Mouse (Mus musculus) lung, embryonic 16.5 days (tissue): ENCODE results near the gene Glyr1. TPM values are rescaled to one million over a fixed set of nuclear protein-coding genes. Genes with fewer than 3 reads are reported as not detected.

Experiments
- ATAC-seq: fragments of 200-750 bp; cut with Nextera tagmentation; 2 replicates; pipeline ENCODE4 v1.8.0; 2017; ENCODE audit warnings: low read depth, mild to moderate bottlenecking, moderate library complexity
- H3K27ac ChIP-seq: fragments of 300-500 bp; sonication (generic); 2 replicates; pipeline ENCODE4 v1.5.1; 2014; ENCODE audit warnings: mild to moderate bottlenecking, control low read depth, low read length
- H3K27me3 ChIP-seq: fragments of 300-500 bp; sonication (generic); 2 replicates; pipeline ENCODE4 v1.6.1; 2014; ENCODE audit warnings: low read depth, low read length, mixed read lengths; ENCODE audit not compliant: control insufficient read depth, insufficient read depth
- H3K36me3 ChIP-seq: fragments of 300-500 bp; sonication (generic); 2 replicates; pipeline ENCODE4 v1.6.1; 2014; ENCODE audit warnings: low read length; ENCODE audit not compliant: control insufficient read depth, insufficient read depth
- H3K4me1 ChIP-seq: fragments of 300-500 bp; sonication (generic); replicated peaks from 2 replicates; pipeline ENCODE4 v1.6.1; 2014; ENCODE audit warnings: low read length, mixed read lengths; ENCODE audit not compliant: control insufficient read depth, insufficient read depth
- H3K4me2 ChIP-seq: fragments of 300-500 bp; sonication (generic); 2 replicates; pipeline ENCODE4 v1.6.1; 2014; ENCODE audit warnings: low read depth, low read length, control low read depth
- H3K4me3 ChIP-seq: fragments of 300-500 bp; sonication (generic); 2 replicates; pipeline ENCODE4 v1.5.1; 2014; ENCODE audit warnings: mild to moderate bottlenecking, low read length, control low read depth
- H3K9ac ChIP-seq: fragments of 300-500 bp; sonication (generic); 2 replicates; pipeline ENCODE4 v1.6.1; 2014; ENCODE audit warnings: low read length, control low read depth
- H3K9me3 ChIP-seq: fragments of 300-500 bp; sonication (generic); 2 replicates; pipeline ENCODE4 v1.6.1; 2016; ENCODE audit warnings: low read length; ENCODE audit not compliant: control insufficient read depth
- WGBS: fragments of 180-500 bp; shearing (Covaris S2); extraction: QIAGEN DNeasy Blood & Tissue Kit; methylation state at CpG from one replicate; pipeline ENCODE4 v1.1.7; 2014; 5-methylcytosine and 5-hydroxymethylcytosine counted together
- polyA plus RNA-seq: library from polyadenylated mRNA; unstranded; fragments of >200 nt; fragmentation: Nextera tagmentation; extraction: Ambion mirVana; gene quantifications from 2 replicates; pipeline ENCODE4 v1.2.1, GENCODE M21; 2015

The Glyr1 gene
- polyA plus RNA-seq, 1 experiment from 2014 or later, result 150 TPM

- Histone ChIP-seq H3K27me3 (no peaks in the 10 kb centered on the region), H3K4me1 (peaks cover 3% of the 10 kb centered on the region), H3K36me3 (no peaks in the 10 kb centered on the region), H3K9me3 (no peaks in the 10 kb centered on the region), H3K4me2 (no peak overlapping the region), H3K27ac (no peak overlapping the region), H3K9ac (no peak overlapping the region), H3K4me3 (no peak overlapping the region)
- no peak for ATAC-seq
- WGBS, result 30% methylated on average over 1 of the region's 1 CpGs
Observed at GRCm38 (mm10) chr16:4998984-4999383, 50.7 kb downstream of the Glyr1 start.

- Histone ChIP-seq H3K27me3 (no peaks in the 10 kb centered on the region), H3K4me2 (no peak within 1 kb of the TSS), H3K4me1 (peaks cover 3% of the 10 kb centered on the region), H3K9me3 (no peaks in the 10 kb centered on the region), H3K4me3 (no peak within 1 kb of the TSS), H3K27ac (peak within 1 kb of the TSS; percentile 49; the same call in 1 of the 2 replicates), H3K36me3 (no peaks in the 10 kb centered on the region), H3K9ac (no peak within 1 kb of the TSS)
- WGBS, result 20% methylated on average over 3 of the region's 3 CpGs
- peak; percentile 52; the same call in 1 of the 2 replicates for ATAC-seq
Observed at GRCm38 (mm10) chr16:4997553-4997952, 52.1 kb downstream of the Glyr1 start, which contains the start of gene Sept12. TSS of gene Sept12 (minus strand) at chr16:4997852.

GRCm38 (mm10) chr16:4993276-4993675, 56.4 kb downstream of the Glyr1 start:
- H3K9ac ChIP-seq, result no peak overlapping the region
- no peaks in the 10 kb centered on the region for H3K27me3 ChIP-seq
- ATAC-seq, result no peak
- no peak overlapping the region for H3K4me2 ChIP-seq
- peaks cover 3% of the 10 kb centered on the region for H3K4me1 ChIP-seq
- no peak overlapping the region for H3K4me3 ChIP-seq
- 82% methylated on average over 4 of the region's 4 CpGs for WGBS
- H3K27ac ChIP-seq, result no peak overlapping the region
- no peaks in the 10 kb centered on the region for H3K9me3 ChIP-seq
- no peaks in the 10 kb centered on the region for H3K36me3 ChIP-seq

- H3K36me3 ChIP-seq, result no peaks in the 10 kb centered on the region
- 86% methylated on average over 12 of the region's 12 CpGs for WGBS
- H3K4me3 ChIP-seq, result no peak overlapping the region
- no peaks in the 10 kb centered on the region for H3K27me3 ChIP-seq
- H3K9me3 ChIP-seq, result no peaks in the 10 kb centered on the region
- no peaks in the 10 kb centered on the region for H3K4me1 ChIP-seq
- no peak for ATAC-seq
- no peak overlapping the region for H3K27ac ChIP-seq
- H3K4me2 ChIP-seq, result no peak overlapping the region
- H3K9ac ChIP-seq, result no peak overlapping the region
Observed at GRCm38 (mm10) chr16:4984717-4985116, 64.9 kb downstream of the Glyr1 start.

GRCm38 (mm10) chr16:4979755-4980380, 69.8 kb downstream of the Glyr1 start:
- ATAC-seq, result 0 out of 2 replicates have a peak, but pooled peaks have one; percentile 69
- Histone ChIP-seq H3K9ac (no peak overlapping the region), H3K27ac (no peak overlapping the region), H3K27me3 (no peaks in the 10 kb centered on the region), H3K36me3 (no peaks in the 10 kb centered on the region), H3K4me2 (no peak overlapping the region), H3K9me3 (no peaks in the 10 kb centered on the region), H3K4me3 (no peak overlapping the region), H3K4me1 (peaks cover 8% of the 10 kb centered on the region)
- 70% methylated on average over 4 of the region's 4 CpGs for WGBS

- Histone ChIP-seq H3K4me1 (peaks cover 8% of the 10 kb centered on the region), H3K9me3 (no peaks in the 10 kb centered on the region), H3K9ac (no peak overlapping the region), H3K36me3 (no peaks in the 10 kb centered on the region), H3K4me3 (no peak overlapping the region), H3K27ac (no peak overlapping the region), H3K27me3 (no peaks in the 10 kb centered on the region), H3K4me2 (no peak overlapping the region)
- ATAC-seq, result peak; percentile 79
- WGBS, result 41% methylated on average over 5 of the region's 5 CpGs
Observed at GRCm38 (mm10) chr16:4978275-4979051, 71.2 kb downstream of the Glyr1 start.

GRCm38 (mm10) chr16:4976180-4976579, 73.5 kb downstream of the Glyr1 start:
- no peak overlapping the region for H3K4me2 ChIP-seq
- no peaks in the 10 kb centered on the region for H3K9me3 ChIP-seq
- 62% methylated on average over 2 of the region's 2 CpGs for WGBS
- no peaks in the 10 kb centered on the region for H3K27me3 ChIP-seq
- peaks cover 10% of the 10 kb centered on the region for H3K4me1 ChIP-seq
- no peak overlapping the region for H3K27ac ChIP-seq
- no peaks in the 10 kb centered on the region for H3K36me3 ChIP-seq
- no peak for ATAC-seq
- no peak overlapping the region for H3K4me3 ChIP-seq
- no peak overlapping the region for H3K9ac ChIP-seq

- Histone ChIP-seq H3K4me2 (no peak overlapping the region), H3K36me3 (no peaks in the 10 kb centered on the region), H3K27ac (no peak overlapping the region), H3K27me3 (no peaks in the 10 kb centered on the region), H3K4me3 (no peak overlapping the region), H3K9me3 (no peaks in the 10 kb centered on the region), H3K4me1 (peaks cover 10% of the 10 kb centered on the region), H3K9ac (no peak overlapping the region)
- ATAC-seq, result no peak
- WGBS, result 83% methylated on average over 5 of the region's 5 CpGs
Observed at GRCm38 (mm10) chr16:4974521-4974920, 75.1 kb downstream of the Glyr1 start.

- no peaks in the 10 kb centered on the region for H3K27me3 ChIP-seq
- H3K4me3 ChIP-seq, result no peak overlapping the region
- WGBS, result 52% methylated on average over 4 of the region's 4 CpGs
- H3K9ac ChIP-seq, result no peak overlapping the region
- no peaks in the 10 kb centered on the region for H3K9me3 ChIP-seq
- peak; percentile 68 for ATAC-seq
- 0 out of 2 replicates have a peak, but pooled peaks cover 2% of the 10 kb centered on the region for H3K4me1 ChIP-seq
- H3K36me3 ChIP-seq, result no peaks in the 10 kb centered on the region
- H3K4me2 ChIP-seq, result no peak overlapping the region
- H3K27ac ChIP-seq, result peak overlapping the region; percentile 55
Observed at GRCm38 (mm10) chr16:4971626-4972025, 78.0 kb downstream of the Glyr1 start.
